ENCODE assay signal across 8 mouse cellular contexts in genomic region chr7:84149821-84150220, GRCm38 (mm10). TPM values are rescaled to one million over a fixed set of nuclear protein-coding genes. Genes with fewer than 3 reads are reported as not detected.
DNase-seq lines count a peak whose midpoint lies in the region; ATAC-seq lines count a peak whose summit lies in the region.

No protein-coding gene starts in this region.

- H3K27me3 ChIP-seq in erythroblast, embryonic 14.5 days (ENCODE audit: control insufficient read depth), result peaks cover 10% of the 10 kb centered on the region
- H3K27me3 ChIP-seq in heart, embryonic 16.5 days (ENCODE audit: control insufficient read depth, insufficient read depth, low read length), result no peaks in the 10 kb centered on the region
- H3K27me3 ChIP-seq in liver, embryonic 13.5 days, result no peaks in the 10 kb centered on the region

- H3K9ac ChIP-seq in heart, embryonic 16.5 days (ENCODE audit: low read length), result peak overlapping the region; percentile 95
- H3K9ac ChIP-seq in liver, embryonic 13.5 days, result peak overlapping the region; percentile 89

- no peaks in the 10 kb centered on the region for H3K9me3 ChIP-seq in erythroblast, embryonic 14.5 days (ENCODE audit: control insufficient read depth, low read length)
- no peaks in the 10 kb centered on the region for H3K9me3 ChIP-seq in heart, embryonic 16.5 days (replicated peaks; ENCODE audit: control insufficient read depth, low read length)
- H3K9me3 ChIP-seq in liver, embryonic 13.5 days (replicated peaks), result no peaks in the 10 kb centered on the region

- H3K4me1 ChIP-seq in erythroblast, embryonic 14.5 days (ENCODE audit: control insufficient read depth), result peaks cover 51% of the 10 kb centered on the region
- H3K4me1 ChIP-seq in heart, embryonic 16.5 days (ENCODE audit: control insufficient read depth, insufficient read depth, low read length), result peaks cover 48% of the 10 kb centered on the region
- H3K4me1 ChIP-seq in liver, embryonic 13.5 days (replicated peaks), result peaks cover 76% of the 10 kb centered on the region

- peak overlapping the region; percentile 86 for H3K4me3 ChIP-seq in erythroblast, embryonic 14.5 days (replicated peaks)
- H3K4me3 ChIP-seq in heart, embryonic 16.5 days (ENCODE audit: low read length), result peak overlapping the region; percentile 88
- peak overlapping the region; percentile 92 for H3K4me3 ChIP-seq in liver, embryonic 13.5 days (replicated peaks)

- peak overlapping the region; percentile 83 for H3K4me2 ChIP-seq in heart, embryonic 16.5 days (ENCODE audit: low read depth, low read length)
- peak overlapping the region; percentile 96 for H3K4me2 ChIP-seq in liver, embryonic 13.5 days

- 37% methylated on average over 4 of the region's 4 CpGs for WGBS in heart, embryonic 16.5 days
- WGBS in liver, embryonic 13.5 days (ENCODE audit: insufficient replicate concordance), result 55% methylated on average over 4 of the region's 4 CpGs

- no peak for ATAC-seq in erythroblast, adult 5-6 weeks (replicated peaks; ENCODE audit: low FRiP score, poor library complexity, severe bottlenecking)
- no peak for ATAC-seq in heart, embryonic 16.5 days (replicated peaks; ENCODE audit: extremely low read depth, insufficient read depth, low FRiP score)
- no peak for ATAC-seq in liver, embryonic 13.5 days (ENCODE audit: low read depth)
- no peak for ATAC-seq in megakaryocyte progenitor cell, adult 5-6 weeks (replicated peaks; ENCODE audit: poor library complexity)

- peaks cover 8% of the 10 kb centered on the region for H3K36me3 ChIP-seq in erythroblast, embryonic 14.5 days (ENCODE audit: control insufficient read depth)
- 0 out of 2 replicates have a peak, but pooled peaks cover 3% of the 10 kb centered on the region for H3K36me3 ChIP-seq in heart, embryonic 16.5 days (ENCODE audit: control insufficient read depth, insufficient read depth)
- 0 out of 2 replicates have a peak, but pooled peaks cover 2% of the 10 kb centered on the region for H3K36me3 ChIP-seq in liver, embryonic 13.5 days

- peak overlapping the region; percentile 94 for H3K27ac ChIP-seq in heart, embryonic 16.5 days (ENCODE audit: low read length)
- H3K27ac ChIP-seq in liver, embryonic 13.5 days, result no peak overlapping the region

- peak; percentile 30 for DNase-seq in A20 (ENCODE audit: low read depth, low spot score)
- no peak for DNase-seq in liver, embryonic 13.5 days
- no peak for DNase-seq in retina, embryonic 14.5 days (ENCODE audit: low spot score)
- no peak for DNase-seq in urinary bladder, postnatal 25 days (ENCODE audit: low spot score)

RNA-seq across cellular contexts. Expression of gene Abhd17c, which starts 1.9 kb away (rescaled TPM):
- polyA plus RNA-seq in erythroblast, embryonic 14.5 days (2012), result 0.47 and 0.63 TPM in 2 replicates
- total RNA-seq in erythroblast, adult 5-6 weeks (2015; ENCODE audit: low replicate concordance), result 11.5 and 12.7 TPM in 2 replicates
- total RNA-seq in erythroblast, adult 5-6 weeks (2017; ENCODE audit: low replicate concordance), result 4.3 and 6.8 TPM in 2 replicates
- 14.5 and 34.1 TPM in 2 replicates for polyA plus RNA-seq in heart, embryonic 16.5 days (2015; fragmentation: Nextera tagmentation; extraction: Ambion mirVana)
- 14.9 and 18.2 TPM in 2 replicates for polyA plus RNA-seq in liver, embryonic 13.5 days (2015; fragmentation: Nextera tagmentation; extraction: Ambion mirVana)
- total RNA-seq in megakaryocyte progenitor cell, adult 5-6 weeks (2015), result 46.1 and 47.4 TPM in 2 replicates
- total RNA-seq in megakaryocyte progenitor cell, adult 5-6 weeks (2017), result 22.8 and 26.8 TPM in 2 replicates
